Mouse (Mus musculus) liver, adult 2 months (tissue): Measurements from ENCODE around the gene Dmwd.

ENCODE experiments used
- CTCF ChIP-seq: fragments of 200-500 bp; IDR thresholded peaks from 2 replicates; pipeline ENCODE4 v1.5.1; 2011; ENCODE audit warnings: low read depth, low read length, control low read depth
- POLR2A ChIP-seq: fragments of 200-500 bp; IDR thresholded peaks from 2 replicates; pipeline ENCODE4 v1.6.1; 2011; ENCODE audit warnings: low read length, control low read depth; ENCODE audit not compliant: insufficient read depth; ENCODE audit errors: extremely low read depth

GRCm38 (mm10) chr7:19075231-19075630 lies 796 bp upstream of the Dmwd start:
- TF ChIP-seq CTCF, result no peak
- TF ChIP-seq POLR2A, result no peak
